Mouse (Mus musculus) forebrain, embryonic 14.5 days (tissue): ENCODE measurements around the gene Gal3st1. TPM values are rescaled to one million over a fixed set of nuclear protein-coding genes. Genes with fewer than 3 reads are reported as not detected.
A peak's percentile ranks its signal among the peaks of the same experiment; 100 is the strongest.

ENCODE experiments used
- ATAC-seq: fragments of 200-750 bp; cut with Nextera tagmentation; 2 replicates; pipeline ENCODE4 v1.8.0; 2017; ENCODE audit warnings: mild to moderate bottlenecking, moderate library complexity
- DNase-seq: peaks from one replicate; pipeline ENCODE4 v3.0.0-alpha.2; 2015; ENCODE audit warnings: low spot score
- H3K27ac ChIP-seq: fragments of 300-500 bp; sonication (generic); 2 replicates; pipeline ENCODE4 v1.5.1; 2014; ENCODE audit warnings: low read depth, mild to moderate bottlenecking, control low read depth, low read length, moderate library complexity
- H3K27me3 ChIP-seq: fragments of 300-500 bp; sonication (generic); replicated peaks from 2 replicates; pipeline ENCODE4 v1.6.1; 2014; ENCODE audit warnings: low read length, control low read depth, mixed read lengths; ENCODE audit not compliant: control insufficient read depth, insufficient read depth
- H3K36me3 ChIP-seq: fragments of 300-500 bp; sonication (generic); 2 replicates; pipeline ENCODE4 v1.6.1; 2014; ENCODE audit warnings: low read length, control low read depth; ENCODE audit not compliant: control insufficient read depth, insufficient read depth
- H3K4me1 ChIP-seq: fragments of 300-500 bp; sonication (generic); 2 replicates; pipeline ENCODE4 v1.6.1; 2014; ENCODE audit warnings: antibody characterized with exemption, low read length, control low read depth; ENCODE audit not compliant: control insufficient read depth, insufficient read depth
- H3K4me2 ChIP-seq: fragments of 300-500 bp; sonication (generic); 2 replicates; pipeline ENCODE4 v1.6.1; 2014; ENCODE audit warnings: mild to moderate bottlenecking, control low read depth, low read length
- H3K4me3 ChIP-seq: fragments of 300-500 bp; sonication (generic); 2 replicates; pipeline ENCODE4 v1.5.1; 2014; ENCODE audit warnings: low read depth, low read length, control low read depth
- H3K9ac ChIP-seq: fragments of 300-500 bp; sonication (generic); 2 replicates; pipeline ENCODE4 v1.6.1; 2014; ENCODE audit warnings: mild to moderate bottlenecking, low read length, control low read depth, moderate library complexity
- H3K9me3 ChIP-seq: fragments of 300-500 bp; sonication (generic); replicated peaks from 2 replicates; pipeline ENCODE4 v1.6.1; 2016; ENCODE audit warnings: low read length, control low read depth, mixed read lengths; ENCODE audit not compliant: control insufficient read depth
- WGBS: fragments of 180-500 bp; shearing (Covaris S2); extraction: QIAGEN DNeasy Blood & Tissue Kit; methylation state at CpG from one replicate; pipeline ENCODE4 v1.1.7; 2014; 5-methylcytosine and 5-hydroxymethylcytosine counted together
- polyA plus RNA-seq: library from polyadenylated mRNA; unstranded; fragments of >200 nt; fragmentation: Nextera tagmentation; extraction: Ambion mirVana; gene quantifications from 2 replicates; pipeline ENCODE4 v1.2.1, GENCODE M21; 2014

The Gal3st1 gene
- polyA plus RNA-seq, 1 experiment from 2014 or later = 1.6 TPM

GRCm38 (mm10) chr11:3993914-3994313, 10.5 kb downstream of the Gal3st1 start:
- no peak for DNase-seq
- H3K9ac ChIP-seq = no peak overlapping the region
- no peak overlapping the region for H3K4me3 ChIP-seq
- H3K36me3 ChIP-seq = no peaks in the 10 kb centered on the region
- peaks cover 20% of the 10 kb centered on the region for H3K27me3 ChIP-seq
- no peaks in the 10 kb centered on the region for H3K4me1 ChIP-seq
- no peak overlapping the region for H3K27ac ChIP-seq
- no peak for ATAC-seq
- no peaks in the 10 kb centered on the region for H3K9me3 ChIP-seq
- no peak overlapping the region for H3K4me2 ChIP-seq
- 86% methylated on average over 6 of the region's 6 CpGs for WGBS

DNA sequence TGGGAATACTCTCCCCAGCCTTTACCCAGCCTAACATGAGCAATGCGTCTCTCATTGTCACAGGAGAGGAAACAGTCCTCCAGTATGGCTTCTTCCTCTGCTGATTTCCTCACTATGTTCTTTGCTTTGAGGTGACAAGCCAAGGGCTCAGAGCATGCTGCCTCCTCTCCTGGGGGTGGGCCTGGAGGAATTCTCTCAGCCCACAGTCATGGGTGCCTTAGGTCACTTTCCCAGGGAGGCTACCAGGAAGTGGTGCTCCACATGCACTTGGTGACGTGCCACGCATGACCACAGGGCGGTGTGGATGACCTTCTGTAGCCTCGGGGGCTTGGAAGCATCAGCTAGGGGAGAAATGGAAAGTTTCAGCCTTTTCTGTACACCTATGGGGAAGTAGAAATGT, 12.1 kb downstream of the Gal3st1 start:
- H3K4me3 ChIP-seq = no peak overlapping the region
- no peaks in the 10 kb centered on the region for H3K9me3 ChIP-seq
- H3K36me3 ChIP-seq = no peaks in the 10 kb centered on the region
- DNase-seq (no peak), ATAC-seq (no peak)
- no peak overlapping the region for H3K4me2 ChIP-seq
- H3K4me1 ChIP-seq = no peaks in the 10 kb centered on the region
- WGBS = 85% methylated on average over 5 of the region's 5 CpGs
- H3K27ac ChIP-seq = no peak overlapping the region
- H3K27me3 ChIP-seq = peaks cover 31% of the 10 kb centered on the region
- no peak overlapping the region for H3K9ac ChIP-seq

GRCm38 (mm10) chr11:3996840-3997239, 13.4 kb downstream of the Gal3st1 start:
- Histone ChIP-seq H3K4me2 (no peak overlapping the region), H3K27ac (no peak overlapping the region), H3K4me1 (no peaks in the 10 kb centered on the region), H3K9me3 (no peaks in the 10 kb centered on the region), H3K27me3 (peaks cover 31% of the 10 kb centered on the region), H3K4me3 (no peak overlapping the region), H3K9ac (no peak overlapping the region), H3K36me3 (no peaks in the 10 kb centered on the region)
- ATAC-seq = no peak
- DNase-seq = no peak
- 85% methylated on average over 3 of the region's 3 CpGs for WGBS

DNA sequence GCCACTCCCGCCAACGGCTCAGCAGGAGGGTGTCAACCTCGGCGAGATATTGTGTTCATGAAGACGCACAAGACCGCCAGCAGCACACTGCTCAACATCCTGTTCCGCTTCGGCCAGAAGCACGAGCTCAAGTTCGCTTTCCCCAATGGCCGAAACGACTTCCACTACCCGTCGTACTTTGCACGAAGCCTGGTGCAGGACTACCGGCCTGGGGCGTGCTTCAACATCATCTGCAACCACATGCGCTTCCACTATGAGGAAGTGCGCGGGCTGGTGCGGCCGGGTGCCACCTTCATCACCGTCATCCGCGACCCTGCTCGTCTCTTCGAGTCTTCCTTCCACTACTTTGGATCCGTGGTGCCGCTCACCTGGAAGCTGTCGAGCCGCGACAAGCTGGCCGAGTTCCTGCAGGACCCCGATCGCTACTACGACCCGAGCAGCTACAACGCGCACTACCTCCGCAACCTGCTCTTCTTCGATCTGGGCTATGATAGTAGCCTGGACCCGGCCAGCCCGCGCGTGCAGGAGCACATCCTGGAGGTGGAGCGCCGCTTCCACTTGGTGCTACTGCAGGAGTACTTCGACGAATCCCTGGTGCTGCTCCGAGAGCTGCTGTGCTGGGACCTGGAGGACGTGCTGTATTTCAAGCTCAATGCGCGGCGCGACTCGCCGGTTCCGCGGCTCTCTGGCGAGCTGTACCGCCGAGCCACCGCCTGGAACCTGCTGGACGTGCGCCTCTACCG, 14.7 kb downstream of the Gal3st1 start:
- 6% methylated on average over 66 of the region's 66 CpGs for WGBS
- DNase-seq = peak; percentile 25
- H3K9ac ChIP-seq = no peak overlapping the region

DNA sequence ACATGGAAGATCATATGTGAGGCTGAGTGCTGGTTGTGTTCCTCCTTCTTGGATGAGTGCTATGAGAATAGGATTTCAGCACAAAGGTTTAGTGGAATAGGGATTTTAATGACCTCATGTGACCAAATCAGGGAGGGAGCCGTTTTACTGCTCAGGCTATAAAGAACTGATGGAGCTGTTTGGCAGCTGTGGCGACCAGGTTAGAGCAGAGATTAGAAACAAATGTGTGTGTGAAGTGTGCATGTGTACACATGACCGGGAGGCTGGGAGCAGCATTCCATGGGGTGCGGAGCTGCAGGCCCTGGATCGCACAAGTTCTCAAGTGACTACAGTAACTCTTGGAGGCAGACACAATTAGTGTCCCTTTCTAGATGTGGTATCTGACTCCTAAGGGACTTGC, 16.1 kb downstream of the Gal3st1 start:
- Histone ChIP-seq H3K9ac (no peak overlapping the region), H3K4me1 (no peaks in the 10 kb centered on the region), H3K36me3 (no peaks in the 10 kb centered on the region), H3K4me2 (no peak overlapping the region), H3K27me3 (peaks cover 31% of the 10 kb centered on the region), H3K9me3 (no peaks in the 10 kb centered on the region), H3K27ac (no peak overlapping the region), H3K4me3 (no peak overlapping the region)
- DNase-seq (no peak), ATAC-seq (no peak)
- WGBS = 74% methylated on average over 5 of the region's 5 CpGs

More for the DNA sequence above, 14.7 kb downstream of the Gal3st1 start:
- Histone ChIP-seq H3K36me3 (no peaks in the 10 kb centered on the region), H3K27ac (no peak overlapping the region), H3K4me2 (peak overlapping the region; percentile 44), H3K9me3 (no peaks in the 10 kb centered on the region), H3K27me3 (peaks cover 31% of the 10 kb centered on the region), H3K4me3 (peak overlapping the region; percentile 16), H3K4me1 (no peaks in the 10 kb centered on the region)
- no peak for ATAC-seq

DNA sequence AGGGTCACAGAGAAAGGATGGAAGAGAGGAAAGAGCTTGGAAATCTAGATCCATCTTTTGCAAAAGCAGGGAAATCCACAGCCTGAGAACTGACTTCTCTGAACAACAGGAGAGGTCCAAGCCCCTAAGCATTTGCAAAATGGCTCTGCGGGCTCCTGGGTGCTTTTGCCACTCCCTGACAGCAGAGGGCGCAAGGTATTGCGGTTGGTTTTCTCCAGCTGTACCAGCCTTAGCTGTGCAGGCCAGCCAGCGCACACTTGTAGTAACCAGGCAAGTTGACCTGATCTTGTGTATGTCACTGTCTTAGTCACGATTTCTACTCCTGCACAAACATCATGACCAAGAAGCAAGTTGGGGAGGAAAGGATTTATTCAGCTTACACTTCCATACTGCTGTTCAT, 18.2 kb downstream of the Gal3st1 start:
- no peak overlapping the region for H3K4me3 ChIP-seq
- H3K9me3 ChIP-seq = no peaks in the 10 kb centered on the region
- peak; percentile 73 for DNase-seq
- 9% methylated on average over 5 of the region's 5 CpGs for WGBS
- peaks cover 31% of the 10 kb centered on the region for H3K27me3 ChIP-seq
- H3K4me2 ChIP-seq = no peak overlapping the region
- ATAC-seq = no peak
- no peaks in the 10 kb centered on the region for H3K4me1 ChIP-seq
- H3K9ac ChIP-seq = no peak overlapping the region
- H3K36me3 ChIP-seq = no peaks in the 10 kb centered on the region
- no peak overlapping the region for H3K27ac ChIP-seq

- DNase-seq (no peak), ATAC-seq (no peak)
- WGBS = 71% methylated on average over 5 of the region's 5 CpGs
Measured at GRCm38 (mm10) chr11:4005220-4005805, 21.9 kb downstream of the Gal3st1 start.

GRCm38 (mm10) chr11:4006462-4006861, 23.0 kb downstream of the Gal3st1 start:
- DNase-seq (no peak), ATAC-seq (no peak)
- Histone ChIP-seq H3K27ac (no peak overlapping the region), H3K4me2 (no peak overlapping the region), H3K9me3 (no peaks in the 10 kb centered on the region), H3K4me3 (no peak overlapping the region), H3K4me1 (no peaks in the 10 kb centered on the region), H3K9ac (no peak overlapping the region), H3K36me3 (no peaks in the 10 kb centered on the region), H3K27me3 (no peaks in the 10 kb centered on the region)
- 84% methylated on average over 3 of the region's 3 CpGs for WGBS

More at GRCm38 (mm10) chr11:4005220-4005805, 21.9 kb downstream of the Gal3st1 start:
- H3K36me3 ChIP-seq = no peaks in the 10 kb centered on the region
- no peak overlapping the region for H3K4me3 ChIP-seq
- H3K4me2 ChIP-seq = no peak overlapping the region
- H3K27ac ChIP-seq = no peak overlapping the region
- no peaks in the 10 kb centered on the region for H3K4me1 ChIP-seq
- no peak overlapping the region for H3K9ac ChIP-seq
- H3K9me3 ChIP-seq = no peaks in the 10 kb centered on the region
- H3K27me3 ChIP-seq = 0 out of 2 replicates have a peak, but pooled peaks cover under 1% of the 10 kb centered on the region

DNA sequence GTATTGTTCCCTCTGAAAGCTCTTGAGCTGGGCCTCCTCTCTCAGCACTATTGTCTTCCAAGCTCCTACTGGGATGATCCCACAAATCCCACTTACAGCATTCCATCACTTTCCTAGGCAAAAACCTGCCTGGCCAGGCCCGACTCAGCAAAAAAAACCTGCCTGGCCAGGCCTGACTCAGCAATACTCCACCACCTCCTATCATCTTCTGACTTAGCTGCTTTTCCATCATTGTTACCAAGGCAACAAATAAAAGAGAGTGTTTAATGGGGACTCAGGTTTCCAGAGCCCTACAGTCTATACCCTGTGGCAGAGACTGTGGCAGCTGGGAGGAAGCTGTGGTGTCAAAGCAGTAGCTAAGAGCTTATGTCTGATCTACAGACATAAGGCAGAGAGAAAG, 29.2 kb downstream of the Gal3st1 start:
- H3K9ac ChIP-seq = no peak overlapping the region
- ATAC-seq (no peak), DNase-seq (no peak)
- H3K36me3 ChIP-seq = no peaks in the 10 kb centered on the region
- H3K4me1 ChIP-seq = no peaks in the 10 kb centered on the region
- 50% methylated on average over 1 of the region's 1 CpGs for WGBS
- H3K27me3 ChIP-seq = no peaks in the 10 kb centered on the region
- H3K4me2 ChIP-seq = no peak overlapping the region
- H3K4me3 ChIP-seq = no peak overlapping the region
- H3K9me3 ChIP-seq = no peaks in the 10 kb centered on the region
- H3K27ac ChIP-seq = no peak overlapping the region
